Comparison of ENCODE assay signal across 8 mouse cellular contexts in the genomic region with DNA sequence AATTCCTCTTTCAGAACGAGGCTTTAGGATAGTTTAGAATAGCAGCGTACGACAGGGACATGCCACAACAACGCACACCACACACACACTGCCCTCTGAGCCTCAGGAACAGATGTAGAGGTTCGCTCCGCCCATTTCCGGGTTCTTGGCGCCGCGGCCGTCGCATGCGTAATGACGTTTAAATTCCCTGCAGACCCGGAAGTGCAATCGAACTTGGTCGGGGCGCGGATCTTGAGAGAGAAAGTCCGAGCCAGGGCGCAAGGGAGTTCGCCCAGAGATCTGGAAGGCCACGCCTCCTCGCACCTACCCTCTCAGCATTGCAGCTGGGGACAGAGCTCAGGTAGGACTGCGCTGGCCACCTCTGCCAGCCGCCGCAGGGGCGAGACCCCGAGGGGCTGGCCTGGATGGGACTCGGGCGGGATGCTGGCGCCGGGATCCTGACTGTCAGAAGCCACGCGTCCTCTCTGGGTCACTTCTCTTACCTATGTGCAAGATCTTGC. TPM values are rescaled to one million over a fixed set of nuclear protein-coding genes. Genes with fewer than 3 reads are reported as not detected.
DNase-seq lines count a peak whose midpoint lies in the region; ATAC-seq lines count a peak whose summit lies in the region.

No protein-coding gene starts in this region.

- H3K4me3 ChIP-seq in intestine, embryonic 14.5 days (ENCODE audit: low read depth, low read length): peak overlapping the region; percentile 91

- H3K4me2 ChIP-seq in intestine, embryonic 14.5 days (ENCODE audit: low read length): peak overlapping the region; percentile 77

- H3K4me1 ChIP-seq in intestine, embryonic 14.5 days (replicated peaks; ENCODE audit: control insufficient read depth, insufficient read depth, low read length): peaks cover 7% of the 10 kb centered on the region

- peak; percentile 96 for ATAC-seq in intestine, embryonic 14.5 days (replicated peaks; ENCODE audit: low FRiP score, low TSS enrichment, low read depth)

- peak; percentile 90 to 92 for DNase-seq in adrenal gland, adult 18-20 months (ENCODE audit: low spot score in 2 of 2)
- DNase-seq in embryo, embryonic 11 days: peak; percentile 96
- DNase-seq in gastrocnemius, postnatal 25 days: peak; percentile 87
- DNase-seq in intestine, embryonic 14.5 days (ENCODE audit: low spot score): peak; percentile 97
- peak; percentile 92 to 93 for DNase-seq in left cerebral cortex, postnatal 14 days (ENCODE audit: low spot score in 2 of 2)
- peak; percentile 93 for DNase-seq in mesoderm, embryonic 11.5 days (ENCODE audit: low read depth, low spot score)
- peak; percentile 89 to 91 for DNase-seq in right cerebral cortex, postnatal 36 days (ENCODE audit: low spot score in 2 of 2)
- DNase-seq in yolk sac, embryonic 10.5 days (ENCODE audit: low spot score): peak; percentile 89

- no peak overlapping the region for H3K27ac ChIP-seq in intestine, embryonic 14.5 days (ENCODE audit: low read depth)

- H3K36me3 ChIP-seq in intestine, embryonic 14.5 days (ENCODE audit: control insufficient read depth, insufficient read depth, low read length): no peaks in the 10 kb centered on the region

- peak overlapping the region; percentile 66 for H3K9ac ChIP-seq in intestine, embryonic 14.5 days (ENCODE audit: low read length)

- intact Hi-C loops in left cerebral cortex, postnatal 14 days (cut with DNase I): no loop called here

- under 1% methylated on average over 35 of the region's 35 CpGs for whole genome bisulfite sequencing in intestine, embryonic 14.5 days

- no peaks in the 10 kb centered on the region for H3K27me3 ChIP-seq in intestine, embryonic 14.5 days (replicated peaks; ENCODE audit: control insufficient read depth, insufficient read depth, low read length)

- no peaks in the 10 kb centered on the region for H3K9me3 ChIP-seq in intestine, embryonic 14.5 days (ENCODE audit: control insufficient read depth, low read length)

RNA-seq across cellular contexts. Expression of gene Fam172a, which starts 6.7 kb away (rescaled TPM):
- total RNA-seq in adrenal gland, adult 18-20 months (2021): 10 to 100 TPM; 19.3 to 21.6 TPM
- total RNA-seq in gastrocnemius, postnatal 25 days (2021): 1 to 10 TPM; 6.4 to 7.8 TPM
- 23.3 and 27.1 TPM in 2 replicates for polyA plus RNA-seq in intestine, embryonic 14.5 days (2014; fragmentation: Nextera tagmentation; extraction: Ambion mirVana)
- total RNA-seq in left cerebral cortex, postnatal 14 days (2021): 10 to 100 TPM; 39.8 to 41.5 TPM
